Comparison of ENCODE assay signal across 1 mouse cellular context in the genomic region with DNA sequence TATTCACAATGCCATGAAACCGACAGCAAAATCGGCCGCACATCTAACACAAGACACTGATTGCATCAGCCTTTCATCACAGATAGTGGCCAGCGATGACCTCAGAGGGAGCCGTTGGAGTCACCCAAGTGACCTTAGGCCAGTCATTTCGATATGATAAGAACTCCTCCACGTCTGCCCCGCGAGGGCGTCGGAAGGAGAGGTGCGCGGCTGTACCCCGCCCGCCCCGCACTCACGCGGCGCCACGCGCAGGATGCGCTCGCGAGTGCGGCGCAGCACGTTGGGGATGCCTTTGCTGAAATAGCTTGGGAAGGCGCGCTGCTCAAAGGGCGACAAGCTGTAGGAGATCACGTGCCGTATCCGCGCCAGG.
TF ChIP-seq lines count a peak whose summit lies in the region.

No protein-coding gene starts in this region.

TF ChIP-seq in CH12.LX, 34 proteins besides CTCF, POLR2A, EP300 and RAD21:
- TF ChIP-seq UBTF (IDR thresholded peaks at IDR 0.05; ENCODE audit: low read depth, low read length) (0 out of 2 replicates have a peak, but pooled peaks have one; percentile 5), TBP (conservative IDR thresholded peaks at IDR 0.05; ENCODE audit: low read depth, low read length) (no peak), NELFE (IDR thresholded peaks at IDR 0.05; ENCODE audit: low read depth, low read length) (no peak)
